Mouse (Mus musculus) G1E (cell line): ENCODE measurements around the gene Exd2. TPM values are rescaled to one million over a fixed set of nuclear protein-coding genes. Genes with fewer than 3 reads are reported as not detected.
"Not testable (repeated sequence)": the region's sequence is repeated elsewhere in the genome, so short reads cannot be mapped to it uniquely, and the experiment has no call there.

Experiments
- ATAC-seq: 2 replicates; pipeline ENCODE4 v1.8.0; 2016; ENCODE audit warnings: mild to moderate bottlenecking; ENCODE audit not compliant: insufficient number of reproducible peaks, poor library complexity, low FRiP score, severe bottlenecking; ENCODE audit errors: extremely low read depth
- DNase-seq: peaks from one replicate; pipeline ENCODE4 v3.0.0; 2012; ENCODE audit warnings: low spot score
- H3K27me3 ChIP-seq: 2 replicates; pipeline ENCODE4 v1.6.1; 2012; ENCODE audit warnings: mild to moderate bottlenecking, low read length, inconsistent platforms; ENCODE audit not compliant: insufficient read depth
- H3K36me3 ChIP-seq: replicated peaks from 2 replicates; pipeline ENCODE3; 2012; ENCODE audit warnings: mild to moderate bottlenecking, inconsistent platforms
- H3K4me1 ChIP-seq: 2 replicates; pipeline ENCODE4 v1.6.1; 2012; ENCODE audit warnings: low read depth, low read length, inconsistent platforms, mixed read lengths; ENCODE audit not compliant: insufficient read depth
- H3K4me3 ChIP-seq: 2 replicates; pipeline ENCODE4 v1.5.1; 2012; ENCODE audit warnings: low read depth, mild to moderate bottlenecking, inconsistent platforms, low read length, moderate library complexity, mixed read lengths
- H3K9me3 ChIP-seq: replicated peaks from 2 replicates; pipeline ENCODE4 v1.6.1; 2012; ENCODE audit warnings: inconsistent platforms
- CTCF ChIP-seq: IDR thresholded peaks from 2 replicates; pipeline ENCODE4 v1.5.1; 2012; ENCODE audit warnings: low read depth, low read length, inconsistent platforms, mixed read lengths
- GATA1 ChIP-seq: IDR thresholded peaks from 2 replicates; pipeline ENCODE4 v1.6.1; 2012; ENCODE audit warnings: borderline replicate concordance, low read length, inconsistent platforms, mixed read lengths
- GATA2 ChIP-seq: IDR thresholded peaks from 2 replicates; pipeline ENCODE4 v1.6.1; 2012; ENCODE audit warnings: low read depth, low read length, inconsistent platforms, borderline replicate concordance
- POLR2AphosphoS5 ChIP-seq: IDR thresholded peaks from 2 replicates; pipeline ENCODE4 v1.6.1; 2012; ENCODE audit warnings: low read depth, low read length, inconsistent platforms; ENCODE audit not compliant: insufficient replicate concordance
- TAL1 ChIP-seq: conservative IDR thresholded peaks from 2 replicates; pipeline ENCODE4 v1.6.1; 2012; ENCODE audit warnings: low read depth, low read length, inconsistent platforms, mixed read lengths
- polyA plus RNA-seq: library from polyadenylated mRNA; stranded (reverse); fragments of >175 nt; gene quantifications from 2 replicates; pipeline ENCODE4 v1.2.3, GENCODE M21; 2012
- total RNA-seq, 2 experiments: library from RNA; stranded (forward) in 1 of 2; stranded (reverse) in 1 of 2; fragments of 200-1000 nt in 1 of 2; fragments of >200 nt in 1 of 2; fragmentation: Nextera tagmentation in 1 of 2; gene quantifications; 2 replicates each; pipeline ENCODE4 v1.2.3; 2014 to 2017

The Exd2 gene
- total and polyA plus RNA-seq, 3 experiments = 5.9 to 33.0 (median 21.4) TPM

DNA sequence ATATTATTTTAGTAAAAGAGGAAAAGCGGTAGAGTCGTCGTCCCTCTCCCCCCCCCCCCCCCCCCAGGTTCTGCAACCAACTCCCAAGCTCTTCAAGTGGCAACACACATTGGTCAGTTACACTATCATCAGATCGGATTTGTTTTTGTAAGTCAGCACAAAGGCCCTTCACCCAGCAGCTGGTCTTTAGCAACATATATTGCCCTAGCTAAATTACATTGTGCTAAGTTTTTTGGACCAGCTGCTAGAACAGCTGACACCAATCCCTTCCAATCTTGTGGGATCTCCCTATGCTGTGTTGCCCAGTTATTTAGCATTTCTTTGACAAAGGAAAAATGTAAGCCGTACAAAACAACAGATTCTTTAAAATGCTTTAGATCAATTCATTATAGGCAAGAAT, 4.9 kb upstream of the Exd2 start:
- TF ChIP-seq POLR2AphosphoS5 (no peak), GATA1 (no peak), CTCF (no peak), GATA2 (no peak), TAL1 (no peak)
- H3K4me1 ChIP-seq = peaks cover 3% of the 10 kb centered on the region
- H3K27me3 ChIP-seq = peaks cover 16% of the 10 kb centered on the region
- ATAC-seq (no peak), DNase-seq (no peak)
- no peaks in the 10 kb centered on the region for H3K36me3 ChIP-seq
- no peak overlapping the region for H3K4me3 ChIP-seq
- H3K9me3 ChIP-seq = peaks cover 5% of the 10 kb centered on the region; the same call in 1 of the 2 replicates

GRCm38 (mm10) chr12:80462292-80462896, 501 bp upstream of the Exd2 start:
- H3K4me1 ChIP-seq = peaks cover 14% of the 10 kb centered on the region
- H3K9me3 ChIP-seq, DNase-seq, H3K27me3 ChIP-seq, ATAC-seq, H3K36me3 ChIP-seq: not testable (repeated sequence)
- H3K4me3 ChIP-seq = peak overlapping the region; percentile 91

DNA sequence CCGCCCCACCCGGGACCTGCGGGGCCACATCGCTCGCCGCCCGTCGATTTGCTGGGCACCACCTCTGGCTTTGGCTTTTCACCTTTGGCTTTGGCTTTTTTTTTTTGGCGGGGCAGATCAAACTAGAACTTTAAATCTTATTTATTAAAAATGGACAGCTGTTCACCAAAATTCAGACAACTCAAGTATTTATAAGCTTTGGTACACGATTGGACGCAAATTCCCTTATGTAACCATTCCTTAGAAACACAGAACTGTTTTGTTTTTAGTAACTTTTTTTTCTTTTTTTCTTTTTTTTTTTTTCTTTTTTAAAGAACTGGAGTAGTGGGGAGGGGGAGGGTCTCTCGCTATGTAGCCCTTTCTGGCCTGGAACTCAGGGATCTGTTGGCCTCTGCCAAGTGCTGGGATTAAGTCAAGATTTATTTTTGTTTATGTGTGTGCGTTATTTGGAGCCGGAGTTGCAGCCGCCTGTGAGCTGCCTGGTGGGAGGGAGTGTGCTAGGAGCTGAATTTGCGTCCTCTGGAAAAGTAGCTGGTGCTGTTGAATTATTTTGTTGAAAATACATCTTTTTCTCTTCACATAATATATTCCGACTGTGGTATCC, 873 bp downstream of the Exd2 start:
- Histone ChIP-seq H3K4me1 (peaks cover 14% of the 10 kb centered on the region), H3K4me3 (peak overlapping the region; percentile 91), H3K9me3 (peaks cover 5% of the 10 kb centered on the region; the same call in 1 of the 2 replicates), H3K36me3 (peaks cover 4% of the 10 kb centered on the region), H3K27me3 (peaks cover 7% of the 10 kb centered on the region)
- DNase-seq (no peak), ATAC-seq (no peak)
- no peak for TF ChIP-seq CTCF
- no peak for TF ChIP-seq GATA2
- TF ChIP-seq POLR2AphosphoS5 = no peak
- no peak for TF ChIP-seq TAL1
- TF ChIP-seq GATA1 = no peak

- ATAC-seq (no peak), DNase-seq (no peak)
- Histone ChIP-seq H3K4me3 (no peak overlapping the region), H3K27me3 (no peaks in the 10 kb centered on the region), H3K36me3 (peaks cover 5% of the 10 kb centered on the region), H3K9me3 (no peaks in the 10 kb centered on the region), H3K4me1 (peaks cover 24% of the 10 kb centered on the region)
- TF ChIP-seq GATA1 = no peak
- TF ChIP-seq POLR2AphosphoS5 = no peak
- no peak for TF ChIP-seq CTCF
- TF ChIP-seq TAL1 = no peak
- no peak for TF ChIP-seq GATA2
Measured at GRCm38 (mm10) chr12:80470206-80470605, 7.3 kb downstream of the Exd2 start.

DNA sequence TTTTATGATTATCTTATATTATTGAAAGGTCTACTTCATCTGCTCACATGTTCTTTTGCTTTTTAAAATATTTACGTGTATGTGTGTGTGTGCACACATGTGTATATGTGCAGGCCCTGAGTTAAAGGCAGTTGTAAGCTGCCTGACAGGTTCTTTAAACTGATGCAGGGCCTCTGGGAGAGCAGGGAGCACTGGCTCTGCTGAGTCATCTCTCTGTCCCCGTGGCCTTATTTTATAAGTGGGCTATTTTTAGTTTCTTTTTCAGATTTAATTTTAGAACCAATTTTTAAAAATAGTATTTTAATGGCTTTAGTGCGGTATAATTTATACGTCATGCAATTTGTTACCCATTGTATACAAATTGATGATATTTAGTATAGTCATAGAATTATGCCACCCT, 9.0 kb downstream of the Exd2 start:
- H3K4me1 ChIP-seq = peaks cover 25% of the 10 kb centered on the region
- H3K9me3 ChIP-seq = no peaks in the 10 kb centered on the region
- TF ChIP-seq TAL1 (no peak), GATA2 (no peak), CTCF (no peak), POLR2AphosphoS5 (no peak), GATA1 (no peak)
- H3K36me3 ChIP-seq = peaks cover 16% of the 10 kb centered on the region
- no peaks in the 10 kb centered on the region for H3K27me3 ChIP-seq
- ATAC-seq = peak; percentile 49; the same call in 1 of the 2 replicates
- DNase-seq = peak; percentile 34
- no peak overlapping the region for H3K4me3 ChIP-seq

- ATAC-seq (no peak), DNase-seq (peak; percentile 27)
- TF ChIP-seq CTCF = no peak
- TF ChIP-seq TAL1 = no peak
- TF ChIP-seq POLR2AphosphoS5 = no peak
- TF ChIP-seq GATA1 = no peak
- TF ChIP-seq GATA2 = no peak
- H3K27me3 ChIP-seq = no peaks in the 10 kb centered on the region
- H3K4me1 ChIP-seq = peaks cover 25% of the 10 kb centered on the region
- H3K9me3 ChIP-seq = no peaks in the 10 kb centered on the region
- H3K4me3 ChIP-seq = no peak overlapping the region; the same call in 1 of the 2 replicates
- peaks cover 20% of the 10 kb centered on the region for H3K36me3 ChIP-seq
Measured at GRCm38 (mm10) chr12:80473731-80474130, 10.8 kb downstream of the Exd2 start.

GRCm38 (mm10) chr12:80479986-80480385, 17.1 kb downstream of the Exd2 start:
- Histone ChIP-seq H3K27me3 (no peaks in the 10 kb centered on the region), H3K9me3 (no peaks in the 10 kb centered on the region), H3K4me3 (no peak overlapping the region), H3K4me1 (peaks cover 3% of the 10 kb centered on the region; the same call in 1 of the 2 replicates), H3K36me3 (peaks cover 56% of the 10 kb centered on the region)
- ATAC-seq (no peak), DNase-seq (no peak)
- TF ChIP-seq TAL1 = no peak
- no peak for TF ChIP-seq CTCF
- TF ChIP-seq GATA2 = no peak
- no peak for TF ChIP-seq POLR2AphosphoS5
- TF ChIP-seq GATA1 = no peak
